Mouse (Mus musculus) urinary bladder, postnatal 14 days (tissue): Measurements from ENCODE around the gene Gm16253.

Source experiments
- DNase-seq: peaks from one replicate; pipeline ENCODE4 v3.0.0; 2021; ENCODE audit warnings: low spot score

The Gm16253 gene

DNA sequence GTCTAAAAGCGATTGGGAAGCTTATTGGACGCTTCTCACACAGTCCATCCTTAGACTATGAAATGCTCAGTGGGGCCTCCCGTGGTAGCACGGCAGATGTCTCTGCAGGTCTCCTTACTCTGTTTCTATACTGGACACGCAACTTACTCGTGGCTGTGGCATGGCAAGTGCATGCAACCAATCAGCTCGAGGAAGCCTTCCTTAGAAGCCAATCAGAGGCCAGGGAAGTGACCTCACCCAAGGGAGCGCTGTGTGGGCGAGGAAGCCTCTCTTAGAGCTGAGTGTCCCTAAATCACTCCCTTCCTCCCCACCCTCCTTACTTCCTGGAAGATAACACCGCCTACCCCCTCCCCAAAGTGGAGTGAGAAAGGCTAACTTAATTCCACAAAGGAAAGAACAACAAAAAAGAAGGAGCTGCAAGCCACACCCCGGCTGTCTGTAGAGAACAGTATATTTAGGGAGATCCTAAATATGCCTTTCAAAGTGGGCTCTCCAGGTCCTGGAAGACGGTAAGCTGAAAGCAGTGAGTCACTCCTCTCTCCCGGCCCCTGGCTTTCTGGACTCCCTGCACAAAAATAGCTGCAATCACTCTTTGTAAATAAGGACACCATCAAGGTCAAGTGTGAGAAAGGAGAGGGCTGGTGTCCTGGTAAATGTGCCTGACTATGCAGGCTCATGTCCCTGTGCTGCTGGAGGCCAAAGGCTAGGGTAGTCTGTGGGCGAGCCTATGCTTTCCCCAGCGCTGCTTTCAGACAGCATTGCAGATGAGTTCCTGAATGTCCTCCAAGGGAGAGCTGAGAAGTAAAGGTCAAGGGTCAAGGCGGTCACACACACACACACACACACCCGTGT is at the start of gene Gm16253:
Gene Gm16253, plus strand, starts transcription at position 295 of the 852 bp plus-strand sequence.
- DNase-seq, result peak; percentile 94

DNA sequence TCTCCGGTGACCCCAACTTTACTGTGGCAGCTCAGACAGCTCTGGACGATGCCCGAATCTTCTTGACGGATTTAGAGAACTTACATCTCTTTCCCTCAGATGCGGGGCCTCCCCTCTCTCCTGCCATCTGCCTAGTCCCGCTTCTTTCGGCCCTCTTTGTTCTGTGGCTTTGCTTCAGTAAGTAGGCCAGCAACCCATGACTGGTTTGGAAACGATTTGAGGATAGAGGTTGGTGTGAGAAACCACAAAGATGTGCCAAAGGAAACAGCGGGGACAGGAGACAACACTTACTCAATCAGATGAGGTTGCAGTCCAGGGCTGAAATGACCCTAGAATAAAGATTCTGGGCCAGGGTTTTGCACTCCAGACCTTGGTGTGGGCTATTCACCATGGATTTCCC is 48.3 kb upstream of the Gm16253 start:
- DNase-seq, result no peak

DNA sequence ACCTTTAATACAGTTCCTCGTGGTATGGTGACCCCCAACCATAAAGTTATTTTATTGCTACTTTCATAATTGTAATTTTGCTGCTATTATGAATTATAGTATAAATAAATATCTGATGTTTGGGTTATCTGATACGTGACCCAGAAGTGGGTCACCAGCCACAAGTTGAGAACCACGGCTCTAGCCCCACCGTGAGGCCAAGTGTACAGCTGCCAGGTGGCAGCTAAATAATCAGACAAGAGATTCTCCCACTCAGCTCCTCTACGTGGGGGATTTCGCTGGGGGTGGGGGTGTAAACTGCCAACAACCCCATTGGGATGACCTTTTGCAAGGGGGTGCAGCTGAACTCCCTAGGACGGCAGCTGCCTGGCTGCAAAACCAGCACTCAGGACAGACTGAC is 44.7 kb upstream of the Gm16253 start:
- no peak for DNase-seq

DNA sequence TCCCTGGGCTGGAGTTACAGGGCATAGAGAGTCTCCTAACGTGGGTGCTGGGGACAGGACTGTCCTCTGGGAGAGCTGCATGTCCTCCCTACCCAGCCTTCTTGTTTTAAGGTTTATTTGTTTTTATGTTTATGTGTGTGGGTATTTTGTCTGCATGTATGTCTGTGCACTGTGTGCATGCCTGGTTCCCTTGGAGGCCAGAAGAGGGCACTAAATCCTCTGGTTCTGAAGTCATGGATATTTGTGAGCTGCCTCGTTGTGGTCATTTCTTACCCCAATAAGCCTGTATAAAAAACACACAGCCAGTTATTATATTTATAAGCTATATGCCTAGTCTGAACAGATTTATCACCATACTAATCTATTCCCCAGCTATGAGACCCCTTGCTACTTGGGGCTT is 42.5 kb upstream of the Gm16253 start:
- DNase-seq, result no peak

DNA sequence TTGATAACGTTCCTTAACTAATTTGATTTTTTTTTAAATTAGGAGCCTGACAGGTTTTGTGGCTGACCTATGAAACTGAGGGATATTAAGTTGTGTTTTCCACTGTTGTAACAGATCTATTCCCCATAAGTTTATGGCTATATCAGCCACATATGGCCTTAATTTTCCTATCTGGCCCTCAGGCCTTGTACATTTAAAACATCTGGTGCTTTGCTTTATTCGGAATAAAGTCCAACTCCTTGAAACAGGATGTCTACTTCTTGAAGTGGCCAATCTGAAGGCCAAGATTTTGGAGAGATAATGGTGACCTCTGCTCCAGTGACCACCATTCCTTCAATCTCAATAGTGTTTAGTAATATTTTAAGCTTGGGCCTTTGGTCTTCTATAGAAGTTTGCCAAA is 37.5 kb upstream of the Gm16253 start:
- no peak for DNase-seq

DNA sequence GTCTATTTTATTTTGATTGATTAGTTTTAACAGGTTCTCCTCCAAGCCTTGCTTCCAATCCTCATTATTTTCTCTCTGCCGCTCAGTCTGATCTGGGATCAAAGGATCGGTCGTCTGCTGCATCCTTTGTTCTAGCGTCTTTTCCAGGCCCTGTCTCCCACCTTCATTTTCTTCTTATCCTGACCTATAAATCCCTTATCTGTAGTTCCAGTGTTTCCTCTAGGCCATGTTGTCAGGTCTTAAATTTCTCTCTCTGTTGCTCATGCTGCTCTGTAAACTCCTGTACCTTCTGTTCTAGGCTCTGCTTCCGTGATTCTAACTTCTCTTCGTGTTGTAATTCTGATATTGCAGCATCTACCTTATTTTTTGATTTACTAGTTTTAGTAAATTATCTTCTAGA is 36.0 kb upstream of the Gm16253 start:
- DNase-seq, result no peak

DNA sequence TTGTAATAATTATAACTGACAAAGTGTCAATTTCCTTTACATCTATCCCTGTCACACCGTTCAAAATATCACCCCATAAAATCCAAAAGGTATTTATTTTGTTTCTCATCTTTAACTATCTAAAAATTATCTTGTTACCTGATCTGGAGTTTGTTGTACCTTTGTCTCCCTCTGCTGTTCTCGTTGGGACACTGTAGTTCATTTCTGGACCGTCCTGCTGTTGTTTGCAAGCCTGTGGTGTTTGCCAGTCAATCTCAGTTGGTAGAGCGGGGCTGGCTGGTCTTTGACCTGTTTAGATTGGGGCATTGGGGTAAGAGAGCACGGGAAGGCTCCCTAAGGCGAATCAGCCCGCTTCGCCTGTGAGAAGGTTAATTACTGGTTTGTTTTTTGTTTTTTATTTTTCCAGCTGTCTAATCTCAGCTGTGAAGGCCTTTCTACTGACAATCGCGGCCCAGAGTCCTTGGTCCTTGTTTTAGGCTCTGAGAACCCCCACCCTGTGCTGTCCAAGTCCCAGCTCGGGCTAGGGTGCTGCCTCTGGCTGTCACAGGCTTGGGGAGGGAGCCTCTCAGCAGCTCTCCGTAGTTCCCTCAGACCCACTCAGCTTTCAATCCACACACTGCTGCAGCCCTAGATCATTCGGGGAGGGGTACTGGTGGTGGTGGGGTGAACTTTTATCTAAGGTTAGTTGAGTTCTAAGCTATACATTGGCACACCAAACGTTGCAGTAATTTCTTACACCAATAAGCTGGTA is 35.3 kb upstream of the Gm16253 start:
- DNase-seq, result no peak

DNA sequence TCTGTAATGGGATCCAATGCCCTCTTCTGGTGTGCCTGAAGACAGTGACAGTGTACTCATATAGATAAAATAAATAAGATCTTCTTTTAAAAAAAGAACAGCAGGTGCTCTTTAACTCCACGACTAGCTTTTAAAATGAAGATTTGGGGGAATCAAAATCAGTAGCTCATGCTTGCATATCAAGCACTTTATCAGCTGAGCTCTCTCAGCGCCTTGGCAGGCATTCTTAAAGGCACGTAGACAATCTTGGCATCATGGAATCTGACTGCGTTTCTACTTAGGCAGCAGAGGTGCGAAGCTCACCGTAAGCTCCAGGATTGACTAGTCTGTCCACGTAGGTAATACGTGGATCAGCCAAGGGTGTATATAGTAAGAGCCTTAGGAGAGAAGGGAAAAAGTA is 34.2 kb upstream of the Gm16253 start:
- no peak for DNase-seq

DNA sequence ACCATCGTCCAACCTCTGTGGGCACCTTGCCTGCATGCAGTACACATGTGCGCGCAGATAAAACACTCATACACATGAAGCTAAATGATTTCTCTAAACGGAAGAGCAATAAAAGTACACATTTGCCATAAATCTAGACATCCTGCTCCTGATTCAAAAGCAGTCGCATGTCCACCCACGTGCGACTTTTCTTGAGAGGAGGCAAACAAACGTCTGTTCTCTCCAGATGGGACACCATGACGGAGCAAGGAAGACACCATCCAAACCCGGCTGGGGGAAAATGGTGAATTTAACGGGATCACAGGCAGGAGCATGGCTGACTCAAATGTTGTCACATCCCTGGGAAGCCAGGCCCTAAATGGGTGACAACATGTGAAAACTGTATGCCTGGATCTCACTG is 33.4 kb upstream of the Gm16253 start:
- DNase-seq, result no peak

DNA sequence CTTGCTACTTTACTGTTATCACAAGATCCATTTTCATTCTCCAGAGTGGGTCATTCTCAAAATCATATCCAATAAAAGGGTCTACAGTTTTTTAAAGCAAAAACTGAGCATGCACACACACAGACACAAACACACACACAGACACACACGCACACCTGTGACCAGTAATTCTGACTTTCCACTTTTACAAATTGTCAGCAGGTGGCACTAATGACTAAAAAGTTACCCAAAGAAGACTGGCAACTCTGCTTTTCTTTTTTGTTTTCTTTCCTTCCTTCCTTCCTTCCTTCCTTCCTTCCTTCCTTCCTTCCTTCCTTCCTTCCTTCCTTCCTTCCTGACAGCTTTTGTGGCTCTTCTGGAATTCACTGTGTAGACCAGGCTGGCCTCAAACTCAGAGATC is 31.2 kb upstream of the Gm16253 start:
- DNase-seq, result no peak

DNA sequence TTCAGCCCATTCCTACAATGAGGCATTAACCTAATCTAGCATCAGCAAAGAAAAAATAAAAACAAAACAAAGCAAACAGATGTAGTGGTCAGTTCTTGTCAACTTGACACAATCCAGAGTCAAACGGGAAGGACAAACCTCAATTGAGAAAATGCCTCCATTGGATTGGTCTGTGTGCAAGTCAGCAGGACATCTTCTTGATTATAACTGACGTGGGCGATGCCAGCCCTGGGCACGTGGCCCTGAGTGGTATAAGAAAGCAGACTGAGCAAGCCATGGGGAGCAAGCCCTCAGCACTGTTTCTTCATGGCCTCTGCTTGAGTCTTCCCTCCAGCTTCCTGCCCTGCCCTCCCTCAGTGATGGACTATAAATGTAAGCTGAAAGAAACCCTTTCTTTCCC is 29.9 kb upstream of the Gm16253 start:
- no peak for DNase-seq

DNA sequence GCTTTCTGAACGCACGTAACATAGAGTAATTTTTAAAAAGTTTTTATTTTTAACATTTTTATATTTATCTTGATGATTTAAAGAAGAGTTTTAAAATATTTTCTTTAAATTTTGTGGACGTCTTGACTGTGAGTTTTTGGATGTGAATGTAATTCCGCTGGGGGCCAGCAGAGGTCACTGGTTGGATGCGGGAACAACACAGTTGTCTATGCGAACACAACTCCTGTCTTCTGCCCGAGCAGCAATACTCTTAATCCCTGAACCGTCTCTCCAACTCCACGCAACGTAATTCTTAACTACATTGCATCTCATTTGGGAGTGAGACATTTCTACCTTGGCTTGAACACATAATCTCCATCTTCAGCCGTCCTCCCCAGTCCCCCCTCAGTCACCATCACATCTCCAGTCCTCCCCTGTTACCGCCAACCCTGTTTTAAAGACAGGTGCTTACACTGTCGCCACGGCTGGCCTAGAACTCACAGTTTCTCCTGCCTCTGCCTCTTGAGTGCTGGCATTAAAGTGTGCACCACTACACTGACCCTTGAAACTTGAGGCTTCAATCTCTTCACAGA is 29.3 kb upstream of the Gm16253 start:
- peak; percentile 84 for DNase-seq

DNA sequence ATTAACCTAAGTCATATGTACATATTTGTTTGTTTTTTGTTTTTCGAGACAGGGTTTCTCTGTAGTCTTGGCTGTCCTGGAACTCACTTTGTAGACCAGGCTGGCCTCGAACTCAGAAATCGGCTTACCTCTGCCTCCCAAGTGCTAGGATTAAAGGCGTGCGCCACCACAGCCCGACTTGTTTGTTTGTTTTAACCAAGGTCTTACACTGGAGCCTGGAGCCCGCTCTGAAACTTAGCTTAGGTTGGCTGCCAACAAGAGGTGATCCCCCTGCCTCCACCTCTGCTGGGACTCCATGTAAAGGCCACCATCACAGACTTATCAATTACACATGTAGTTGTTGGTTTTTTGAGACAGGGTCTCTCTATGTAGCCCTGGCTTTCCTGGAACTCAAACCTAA is 28.0 kb upstream of the Gm16253 start:
- DNase-seq, result no peak

DNA sequence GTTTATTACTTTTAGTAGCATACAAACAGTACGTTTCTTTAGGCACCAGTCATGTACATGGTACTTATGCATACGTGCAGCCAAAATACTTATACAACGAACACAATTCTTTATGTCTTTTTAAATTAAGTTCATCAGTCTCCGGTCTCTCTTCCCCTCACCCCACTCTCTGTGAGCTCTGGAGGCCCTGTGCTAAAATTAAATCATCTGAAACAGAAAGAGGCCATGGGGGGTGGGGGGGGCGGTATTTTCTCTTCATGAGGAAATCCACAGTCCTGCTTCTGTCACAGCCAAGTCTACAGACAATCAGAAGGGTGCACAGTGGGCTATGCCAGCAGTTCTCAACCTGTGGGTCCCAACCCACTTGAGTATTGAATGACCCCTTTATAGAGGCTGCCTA is 27.4 kb upstream of the Gm16253 start:
- no peak for DNase-seq

DNA sequence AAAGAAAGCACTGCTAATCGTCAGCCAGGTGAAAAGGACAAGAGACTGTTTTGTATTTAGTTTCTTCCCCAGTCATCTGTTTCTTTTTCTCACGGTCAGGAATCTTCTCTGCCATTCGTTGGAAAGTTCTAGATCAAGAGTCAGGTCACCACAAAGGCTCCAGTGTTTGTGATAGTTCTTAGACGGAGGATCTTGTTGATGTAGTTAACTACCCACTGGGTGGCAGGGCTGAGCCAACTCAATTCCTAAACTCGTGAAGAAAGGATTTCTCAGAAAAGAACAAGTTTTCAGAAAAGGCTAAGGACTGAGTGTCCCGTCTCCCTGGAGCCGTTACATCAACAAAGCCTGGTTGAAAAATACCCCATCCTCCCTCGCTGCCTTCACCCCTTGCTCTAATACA is 25.6 kb upstream of the Gm16253 start:
- DNase-seq, result peak; percentile 65

DNA sequence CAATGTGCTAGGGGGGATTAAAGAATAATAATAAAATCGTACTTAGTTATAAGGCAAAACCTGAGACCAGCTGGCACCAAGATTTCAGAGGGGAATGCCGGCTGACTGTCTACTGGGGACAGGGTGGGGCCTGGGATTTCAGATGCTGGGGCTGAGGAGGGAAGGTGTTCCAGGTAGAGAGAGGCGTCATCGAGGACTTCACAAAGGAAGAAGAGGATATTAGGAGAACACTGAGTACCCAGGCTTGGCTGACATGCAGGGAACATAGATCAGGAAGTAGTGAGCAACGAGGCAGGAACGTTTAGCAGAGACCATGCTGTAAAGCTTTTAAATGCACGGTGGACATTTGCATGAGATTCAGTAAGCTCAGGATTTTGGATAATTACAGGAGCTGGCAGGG is 24.9 kb upstream of the Gm16253 start:
- no peak for DNase-seq

DNA sequence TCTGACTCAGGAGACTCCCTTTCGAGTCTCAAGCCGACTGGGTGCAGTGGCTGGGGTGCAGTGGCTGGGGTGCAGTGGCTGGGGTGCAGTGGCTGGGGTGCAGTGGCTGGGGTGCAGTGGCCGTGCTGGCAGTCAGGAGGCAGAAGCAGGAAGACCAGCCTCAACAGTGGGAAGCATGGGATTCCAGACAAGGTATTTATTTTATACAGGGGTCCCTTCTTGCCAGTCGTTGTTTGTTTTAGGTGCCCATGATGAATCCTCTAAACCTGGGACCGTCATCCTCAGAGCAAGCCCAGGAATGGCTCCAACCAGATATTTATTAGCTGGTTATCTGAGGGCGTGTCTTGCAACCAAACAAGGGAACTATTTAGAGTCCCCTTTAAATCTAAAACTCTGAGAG is 23.2 kb upstream of the Gm16253 start:
- no peak for DNase-seq

DNA sequence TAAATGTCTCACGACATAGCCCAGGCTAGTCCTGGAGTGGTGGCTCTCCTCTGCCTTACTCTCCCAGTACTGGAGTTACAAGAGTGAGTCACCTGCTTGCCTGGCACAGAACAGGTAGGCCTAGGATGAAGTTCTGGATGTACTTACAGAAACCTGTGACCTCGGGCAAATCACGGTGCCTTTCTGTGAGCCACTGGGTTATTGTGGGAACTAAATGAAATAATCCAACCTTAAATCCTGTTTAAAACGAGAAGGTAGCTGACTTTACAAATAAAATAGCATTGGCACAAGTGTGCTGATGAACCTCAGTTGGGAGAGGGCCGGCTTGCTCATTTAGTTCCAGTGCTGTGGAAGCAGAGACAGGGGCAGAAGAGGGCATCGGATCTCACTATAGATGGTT is 22.5 kb upstream of the Gm16253 start:
- no peak for DNase-seq

DNA sequence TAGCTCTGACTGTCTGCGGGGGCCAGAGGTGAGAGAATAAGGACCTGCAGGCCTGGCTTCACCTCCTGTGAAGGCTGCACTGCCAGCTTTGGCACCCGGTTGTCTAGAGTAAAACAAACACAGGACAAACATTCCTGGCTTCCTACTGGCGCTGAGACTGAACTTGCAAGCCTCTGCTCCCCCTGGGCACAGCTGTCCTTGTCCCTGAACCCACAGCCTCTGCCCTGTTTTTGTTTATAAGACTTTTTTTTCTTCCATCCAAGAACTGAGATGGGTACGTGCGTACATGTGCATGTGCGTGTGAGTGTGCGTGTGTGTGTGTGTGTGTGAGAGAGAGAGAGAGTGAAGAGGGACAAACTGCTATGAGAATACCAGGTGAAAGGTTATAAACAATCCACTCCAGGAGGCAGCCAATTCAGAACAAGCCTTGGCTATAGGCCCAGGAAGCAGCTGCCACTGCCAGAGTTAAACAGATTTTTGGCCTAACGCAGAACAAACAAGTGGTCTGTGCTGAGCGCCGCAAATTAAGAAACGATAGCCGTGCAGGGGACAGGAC is 21.7 kb upstream of the Gm16253 start:
- peak; percentile 78 for DNase-seq

DNA sequence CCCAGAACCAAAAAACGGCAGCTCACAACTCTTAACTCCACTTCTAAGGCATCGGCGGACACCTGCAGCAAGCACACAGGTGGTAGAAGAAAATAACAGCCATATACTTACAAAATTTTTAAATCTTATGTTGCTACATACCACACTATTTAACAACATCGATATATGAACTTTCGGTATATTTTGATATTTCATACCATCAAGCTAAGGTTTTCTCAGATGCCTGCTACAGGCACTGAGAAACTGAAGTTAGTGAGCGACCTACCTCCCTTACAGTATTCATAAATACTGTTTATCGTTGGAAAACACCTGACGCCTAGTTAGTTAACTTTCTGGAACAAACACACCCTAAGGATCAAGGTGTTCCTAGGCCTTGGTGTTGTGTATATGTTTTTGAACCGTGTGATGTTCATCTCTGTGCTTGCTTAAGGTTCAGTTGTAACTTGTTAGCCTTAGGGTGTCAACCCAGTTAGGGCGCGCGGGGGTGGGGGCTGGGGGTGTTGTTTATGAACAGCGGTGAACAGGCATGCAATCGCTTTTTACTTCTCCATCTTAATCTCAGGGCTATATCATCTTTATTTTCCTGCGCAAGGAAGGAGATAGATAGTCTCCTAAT is 20.7 kb upstream of the Gm16253 start:
- no peak for DNase-seq

DNA sequence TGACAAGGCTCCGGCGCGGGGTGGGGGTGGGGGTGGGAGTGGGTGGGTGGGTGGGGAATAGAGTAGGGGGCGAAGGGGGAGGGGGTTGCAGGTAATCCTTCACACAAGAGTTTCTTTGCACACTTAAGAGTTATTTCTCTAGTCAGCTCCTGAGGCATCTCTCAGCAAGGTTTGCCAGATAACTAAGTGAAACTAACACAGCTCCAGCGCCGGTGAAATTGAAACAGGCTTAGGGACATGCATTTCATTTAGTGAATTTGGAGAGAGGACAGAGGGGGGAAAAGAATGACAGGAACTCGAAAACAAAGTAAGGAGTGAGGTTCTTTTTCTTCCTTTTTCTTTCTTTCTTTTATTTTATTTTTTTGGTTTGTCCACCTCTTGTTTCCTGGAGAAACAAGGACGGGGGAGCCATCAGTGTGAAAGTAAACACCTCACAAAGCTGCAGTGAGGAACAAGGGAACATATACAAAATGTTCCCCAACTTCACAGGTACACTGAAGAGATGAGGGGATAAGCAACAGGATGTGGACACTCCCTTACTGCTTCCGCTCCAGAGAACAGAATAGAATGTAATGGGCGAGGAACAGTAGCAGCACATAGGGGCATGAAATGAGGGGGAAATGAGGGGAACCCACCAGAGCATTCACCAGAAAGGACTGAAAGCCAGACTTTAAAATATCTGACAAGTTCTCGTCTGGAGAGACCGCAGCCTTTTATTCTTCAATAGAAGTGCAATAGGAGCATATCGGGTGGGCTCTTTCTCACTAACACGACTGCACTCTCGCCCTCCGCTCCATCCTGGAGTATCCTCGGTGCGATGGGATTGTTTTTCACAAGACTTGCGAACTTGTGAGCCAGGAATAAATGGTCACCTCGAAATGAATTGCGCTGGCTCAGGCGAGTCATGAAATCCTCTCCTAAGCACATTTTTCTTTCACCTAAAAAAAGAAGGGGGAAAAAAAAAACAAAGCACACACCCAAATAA is 19.8 kb upstream of the Gm16253 start:
- peak; percentile 41 for DNase-seq
